Mouse (Mus musculus): ENCODE measurements around the gene Rpusd4. TPM values are rescaled to one million over a fixed set of nuclear protein-coding genes. Genes with fewer than 3 reads are reported as not detected.

Gene Rpusd4
- polyA plus RNA-seq (2015; fragmentation: Nextera tagmentation; extraction: Ambion mirVana), result 30.8 and 36.2 TPM in 2 replicates

GRCm38 (mm10) chr9:35267146-35267975 lies at the start of gene Rpusd4, which contains the start of gene Fam118b:
Gene Rpusd4, plus strand, starts transcription at chr9:35267865.
Gene Fam118b, minus strand, starts transcription at chr9:35267805.
- Histone ChIP-seq H3K27me3 (replicated peaks; ENCODE audit: control insufficient read depth, insufficient read depth, low read length) (no peaks in the 10 kb centered on the region), H3K4me3 (ENCODE audit: low read length) (peak within 1 kb of the TSS; percentile 79)

GRCm38 (mm10) chr9:35217963-35218362 lies 49.7 kb upstream of the Rpusd4 start:
- ATAC-seq, result no peak
- Histone ChIP-seq H3K4me2 (ENCODE audit: low read depth, low read length) (no peak overlapping the region), H3K36me3 (ENCODE audit: control insufficient read depth, insufficient read depth, low read length) (peaks cover 29% of the 10 kb centered on the region), H3K4me1 (ENCODE audit: control insufficient read depth, insufficient read depth, low read length) (no peaks in the 10 kb centered on the region), H3K27me3 (replicated peaks; ENCODE audit: control insufficient read depth, insufficient read depth, low read length) (no peaks in the 10 kb centered on the region), H3K27ac (ENCODE audit: low read length) (no peak overlapping the region), H3K9me3 (ENCODE audit: control insufficient read depth, low read length) (no peaks in the 10 kb centered on the region), H3K9ac (ENCODE audit: low read depth, low read length) (no peak overlapping the region), H3K4me3 (ENCODE audit: low read length) (no peak overlapping the region)
- 73% methylated on average over 1 of the region's 1 CpGs for WGBS

More at GRCm38 (mm10) chr9:35267146-35267975, at the start of gene Rpusd4, which contains the start of gene Fam118b:
- peak within 1 kb of the TSS; percentile 91 for H3K4me2 ChIP-seq (ENCODE audit: low read depth, low read length)
- H3K9me3 ChIP-seq (ENCODE audit: control insufficient read depth, low read length), result no peaks in the 10 kb centered on the region
- H3K27ac ChIP-seq (ENCODE audit: low read length), result peak within 1 kb of the TSS; percentile 71; the same call in 1 of the 2 replicates
- peak within 1 kb of the TSS; percentile 81 for H3K9ac ChIP-seq (ENCODE audit: low read depth, low read length)
- peaks cover 20% of the 10 kb centered on the region for H3K4me1 ChIP-seq (ENCODE audit: control insufficient read depth, insufficient read depth, low read length)
- WGBS, result under 1% methylated on average over 62 of the region's 62 CpGs
- ATAC-seq, result peak; percentile 84
- H3K36me3 ChIP-seq (ENCODE audit: control insufficient read depth, insufficient read depth, low read length), result peaks cover 3% of the 10 kb centered on the region; the same call in 1 of the 2 replicates

- ATAC-seq, result no peak; the same call in 1 of the 2 replicates
- 93% methylated on average over 3 of the region's 3 CpGs for WGBS
- H3K4me3 ChIP-seq (ENCODE audit: low read length), result no peak overlapping the region
- no peak overlapping the region for H3K9ac ChIP-seq (ENCODE audit: low read depth, low read length)
- H3K4me1 ChIP-seq (ENCODE audit: control insufficient read depth, insufficient read depth, low read length), result no peaks in the 10 kb centered on the region
- no peaks in the 10 kb centered on the region for H3K27me3 ChIP-seq (replicated peaks; ENCODE audit: control insufficient read depth, insufficient read depth, low read length)
- no peak overlapping the region for H3K27ac ChIP-seq (ENCODE audit: low read length)
- no peak overlapping the region for H3K4me2 ChIP-seq (ENCODE audit: low read depth, low read length)
- H3K36me3 ChIP-seq (ENCODE audit: control insufficient read depth, insufficient read depth, low read length), result peaks cover 21% of the 10 kb centered on the region; the same call in 1 of the 2 replicates
- H3K9me3 ChIP-seq (ENCODE audit: control insufficient read depth, low read length), result no peaks in the 10 kb centered on the region
Measured at GRCm38 (mm10) chr9:35223466-35223865, 44.2 kb upstream of the Rpusd4 start.

DNA sequence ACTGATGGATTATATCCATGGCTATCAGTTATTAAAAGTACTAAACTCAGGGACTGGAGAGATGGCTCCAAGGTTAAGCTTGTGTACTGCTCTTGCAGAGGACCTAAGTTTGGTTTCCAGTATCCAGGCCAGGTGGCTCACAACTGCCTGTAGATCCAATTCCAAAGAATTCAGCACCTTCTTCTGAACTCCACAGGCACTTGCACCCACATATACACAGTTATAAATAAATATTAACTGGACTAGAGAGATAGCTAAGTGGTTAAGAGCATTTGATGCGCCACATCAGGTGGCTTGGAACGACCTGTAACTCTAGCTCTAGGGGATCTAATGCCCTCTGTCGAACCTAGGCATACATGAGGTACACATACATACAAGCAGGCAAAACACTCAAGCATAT lies 39.0 kb upstream of the Rpusd4 start:
- no peak overlapping the region for H3K9ac ChIP-seq (ENCODE audit: low read depth, low read length)
- H3K4me1 ChIP-seq (ENCODE audit: control insufficient read depth, insufficient read depth, low read length), result no peaks in the 10 kb centered on the region
- no peak overlapping the region for H3K4me2 ChIP-seq (ENCODE audit: low read depth, low read length)
- no peaks in the 10 kb centered on the region for H3K27me3 ChIP-seq (replicated peaks; ENCODE audit: control insufficient read depth, insufficient read depth, low read length)
- 83% methylated on average over 3 of the region's 3 CpGs for WGBS
- no peak overlapping the region for H3K4me3 ChIP-seq (ENCODE audit: low read length)
- no peak overlapping the region for H3K27ac ChIP-seq (ENCODE audit: low read length)
- H3K36me3 ChIP-seq (ENCODE audit: control insufficient read depth, insufficient read depth, low read length), result peaks cover 2% of the 10 kb centered on the region; the same call in 1 of the 2 replicates
- no peaks in the 10 kb centered on the region for H3K9me3 ChIP-seq (ENCODE audit: control insufficient read depth, low read length)
- no peak for ATAC-seq

DNA sequence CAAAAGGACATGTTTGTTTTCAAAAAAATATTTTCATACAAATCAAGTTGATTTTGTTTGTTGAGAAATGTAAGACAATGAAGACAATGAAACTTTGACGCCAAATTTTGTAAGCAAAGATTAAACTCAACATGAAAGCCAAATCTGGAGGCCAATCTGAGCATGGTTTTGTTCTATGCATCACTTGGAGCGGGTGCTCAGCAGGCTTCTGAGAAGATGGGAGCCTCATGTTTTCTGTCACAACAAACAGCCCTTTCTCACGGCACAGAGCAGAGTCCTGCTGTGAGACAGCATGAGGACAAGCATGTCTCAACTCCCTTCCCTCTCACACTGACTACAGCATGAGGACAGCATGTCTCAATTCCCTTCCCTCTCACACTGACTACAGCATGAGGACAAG lies 31.7 kb upstream of the Rpusd4 start:
- Histone ChIP-seq H3K9me3 (ENCODE audit: control insufficient read depth, low read length) (no peaks in the 10 kb centered on the region), H3K4me2 (ENCODE audit: low read depth, low read length) (no peak overlapping the region), H3K27ac (ENCODE audit: low read length) (no peak overlapping the region), H3K4me3 (ENCODE audit: low read length) (no peak overlapping the region), H3K9ac (ENCODE audit: low read depth, low read length) (no peak overlapping the region), H3K27me3 (replicated peaks; ENCODE audit: control insufficient read depth, insufficient read depth, low read length) (no peaks in the 10 kb centered on the region), H3K36me3 (ENCODE audit: control insufficient read depth, insufficient read depth, low read length) (no peaks in the 10 kb centered on the region), H3K4me1 (ENCODE audit: control insufficient read depth, insufficient read depth, low read length) (no peaks in the 10 kb centered on the region)
- ATAC-seq, result no peak
- WGBS, result 77% methylated on average over 3 of the region's 3 CpGs

- Histone ChIP-seq H3K27me3 (replicated peaks; ENCODE audit: control insufficient read depth, insufficient read depth, low read length) (no peaks in the 10 kb centered on the region), H3K4me1 (ENCODE audit: control insufficient read depth, insufficient read depth, low read length) (no peaks in the 10 kb centered on the region), H3K27ac (ENCODE audit: low read length) (no peak overlapping the region), H3K36me3 (ENCODE audit: control insufficient read depth, insufficient read depth, low read length) (no peaks in the 10 kb centered on the region), H3K9ac (ENCODE audit: low read depth, low read length) (no peak overlapping the region), H3K9me3 (ENCODE audit: control insufficient read depth, low read length) (no peaks in the 10 kb centered on the region), H3K4me2 (ENCODE audit: low read depth, low read length) (no peak overlapping the region), H3K4me3 (ENCODE audit: low read length) (no peak overlapping the region)
- no peak for ATAC-seq
- WGBS, result 95% methylated on average over 1 of the region's 1 CpGs
Measured at GRCm38 (mm10) chr9:35238371-35238770, 29.3 kb upstream of the Rpusd4 start.

DNA sequence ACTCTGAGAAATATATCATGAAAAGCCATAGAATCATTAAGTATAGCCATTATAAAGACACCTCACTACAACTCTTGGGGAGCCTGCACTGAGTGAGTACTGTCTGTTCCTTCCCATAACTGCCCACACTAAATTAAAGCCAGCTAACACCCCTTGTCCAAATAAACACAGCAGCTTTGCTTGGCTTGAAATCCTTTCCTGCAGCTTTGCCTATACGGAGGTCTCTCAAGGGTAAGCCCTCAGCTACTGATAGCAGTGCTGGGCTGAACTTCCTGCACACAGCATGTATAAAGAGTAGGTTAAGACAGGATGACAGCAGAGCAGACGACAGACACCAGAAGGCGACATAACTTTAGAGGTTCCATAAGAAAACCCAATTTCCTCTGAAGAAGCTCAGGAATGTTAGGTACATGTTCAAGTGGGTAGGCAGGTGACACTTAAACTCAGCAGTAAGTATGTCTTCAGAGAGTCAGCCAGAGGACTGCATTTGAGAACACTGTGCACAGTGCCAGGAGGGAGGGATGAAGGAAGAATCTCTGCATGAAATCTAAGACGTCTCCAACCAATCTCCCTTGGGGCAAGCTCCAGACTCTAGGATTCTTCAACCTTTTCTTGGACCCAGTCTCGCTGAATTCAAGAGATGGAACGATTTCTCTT lies 28.6 kb upstream of the Rpusd4 start:
- no peak overlapping the region for H3K9ac ChIP-seq (ENCODE audit: low read depth, low read length)
- H3K36me3 ChIP-seq (ENCODE audit: control insufficient read depth, insufficient read depth, low read length), result no peaks in the 10 kb centered on the region
- no peak for ATAC-seq
- no peaks in the 10 kb centered on the region for H3K27me3 ChIP-seq (replicated peaks; ENCODE audit: control insufficient read depth, insufficient read depth, low read length)
- H3K9me3 ChIP-seq (ENCODE audit: control insufficient read depth, low read length), result no peaks in the 10 kb centered on the region
- no peak overlapping the region for H3K27ac ChIP-seq (ENCODE audit: low read length)
- H3K4me2 ChIP-seq (ENCODE audit: low read depth, low read length), result no peak overlapping the region
- WGBS, result 68% methylated on average over 6 of the region's 6 CpGs
- H3K4me1 ChIP-seq (ENCODE audit: control insufficient read depth, insufficient read depth, low read length), result no peaks in the 10 kb centered on the region
- H3K4me3 ChIP-seq (ENCODE audit: low read length), result no peak overlapping the region

DNA sequence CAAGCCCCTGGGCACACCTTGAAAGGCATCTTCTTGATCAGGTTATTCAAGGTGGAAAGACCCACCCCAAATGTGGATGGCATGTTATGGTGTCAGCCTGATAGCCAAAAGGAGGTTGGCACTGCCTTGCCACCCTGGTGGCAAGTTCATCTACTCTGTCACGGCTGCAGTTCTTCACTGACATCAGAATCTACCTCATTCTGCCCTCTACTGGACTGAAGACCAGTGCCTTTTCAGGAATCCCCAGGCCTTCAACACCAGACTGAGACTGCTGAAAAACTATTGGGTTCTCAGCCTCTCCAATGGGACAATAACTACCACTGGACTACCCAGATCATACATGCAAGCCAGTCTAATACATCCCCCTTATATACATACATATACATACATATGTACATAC lies 27.9 kb upstream of the Rpusd4 start:
- H3K4me3 ChIP-seq (ENCODE audit: low read length), result no peak overlapping the region
- ATAC-seq, result no peak
- H3K9ac ChIP-seq (ENCODE audit: low read depth, low read length), result no peak overlapping the region
- no peak overlapping the region for H3K4me2 ChIP-seq (ENCODE audit: low read depth, low read length)
- no peaks in the 10 kb centered on the region for H3K4me1 ChIP-seq (ENCODE audit: control insufficient read depth, insufficient read depth, low read length)
- 68% methylated on average over 1 of the region's 1 CpGs for WGBS
- no peaks in the 10 kb centered on the region for H3K9me3 ChIP-seq (ENCODE audit: control insufficient read depth, low read length)
- no peak overlapping the region for H3K27ac ChIP-seq (ENCODE audit: low read length)
- no peaks in the 10 kb centered on the region for H3K36me3 ChIP-seq (ENCODE audit: control insufficient read depth, insufficient read depth, low read length)
- no peaks in the 10 kb centered on the region for H3K27me3 ChIP-seq (replicated peaks; ENCODE audit: control insufficient read depth, insufficient read depth, low read length)

DNA sequence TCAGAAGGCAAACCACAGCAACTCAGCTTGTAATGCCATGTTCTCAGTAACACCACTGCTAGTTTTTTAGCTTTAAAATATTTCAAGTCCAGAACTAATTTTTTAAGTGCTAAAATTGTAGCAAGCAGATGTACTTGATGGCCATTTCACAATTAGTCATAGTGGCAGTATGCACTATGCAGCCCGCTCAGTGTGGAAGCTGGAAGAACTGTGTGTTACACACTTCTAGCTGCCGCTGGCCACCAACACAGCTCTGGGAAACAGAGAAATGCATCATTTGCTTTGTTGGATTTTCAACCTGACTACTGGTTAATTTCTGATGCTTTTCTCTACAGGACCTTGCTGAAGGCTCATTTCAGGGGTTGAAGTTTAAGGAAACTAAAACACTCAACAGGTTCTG lies 20.3 kb upstream of the Rpusd4 start:
- H3K9me3 ChIP-seq (ENCODE audit: control insufficient read depth, low read length), result no peaks in the 10 kb centered on the region
- H3K36me3 ChIP-seq (ENCODE audit: control insufficient read depth, insufficient read depth, low read length), result no peaks in the 10 kb centered on the region
- no peak overlapping the region for H3K27ac ChIP-seq (ENCODE audit: low read length)
- no peak overlapping the region for H3K9ac ChIP-seq (ENCODE audit: low read depth, low read length)
- 94% methylated on average over 2 of the region's 2 CpGs for WGBS
- no peak overlapping the region for H3K4me3 ChIP-seq (ENCODE audit: low read length)
- H3K27me3 ChIP-seq (replicated peaks; ENCODE audit: control insufficient read depth, insufficient read depth, low read length), result no peaks in the 10 kb centered on the region
- H3K4me1 ChIP-seq (ENCODE audit: control insufficient read depth, insufficient read depth, low read length), result no peaks in the 10 kb centered on the region; the same call in 1 of the 2 replicates
- H3K4me2 ChIP-seq (ENCODE audit: low read depth, low read length), result no peak overlapping the region
- no peak for ATAC-seq

Measured in intestine, embryonic 16.5 days (tissue).